Mouse (Mus musculus): ENCODE measurements around the gene Tfb2m.

- TF ChIP-seq CTCF (IDR thresholded peaks at IDR 0.05) (no peak), EP300 (IDR thresholded peaks at IDR 0.05) (no peak)
Observed at GRCm38 (mm10) chr1:179499257-179499656, 46.8 kb downstream of the Tfb2m start.

Data from lung, postnatal 0 days (tissue).